Mouse (Mus musculus) layer of hippocampus, postnatal 25 days (tissue): ENCODE data around the gene H2-D1. TPM values are rescaled to one million over a fixed set of nuclear protein-coding genes. Genes with fewer than 3 reads are reported as not detected.

ENCODE experiments used
- DNase-seq, 2 experiments: peaks; one replicate each; pipeline ENCODE4 v3.0.0; 2022; ENCODE audit warnings: mixed read lengths in 2 of 2, low spot score in 1 of 2; ENCODE audit errors: extremely low spot score in 1 of 2
- total RNA-seq, 2 experiments: library from RNA; stranded (reverse); gene quantifications; 2 replicates each; pipeline ENCODE4 v1.2.3; 2021

H2-D1 gene
- total RNA-seq, 2 experiments from 2014 or later = 14.6 to 15.9 TPM

DNA sequence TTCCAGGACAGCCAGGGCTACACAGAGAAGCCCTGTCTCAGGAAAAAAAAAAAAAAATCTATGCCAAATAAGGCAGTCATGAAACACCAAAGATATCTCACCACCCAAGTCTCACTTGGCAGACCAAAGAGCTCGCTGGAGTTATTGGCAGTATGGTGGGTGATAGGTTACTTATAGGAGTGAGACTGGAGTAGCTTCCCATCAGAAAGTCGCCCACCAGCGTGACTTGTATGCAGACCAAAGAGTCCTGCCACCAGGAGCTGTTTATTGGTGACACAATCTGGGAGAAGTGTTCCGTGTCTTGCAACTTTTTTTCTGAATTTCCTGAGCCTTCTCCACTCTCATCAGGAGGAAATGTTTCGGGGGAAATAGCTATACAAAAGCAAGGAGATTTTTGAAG lies 22.8 kb upstream of the H2-D1 start:
- DNase-seq = no peak

DNA sequence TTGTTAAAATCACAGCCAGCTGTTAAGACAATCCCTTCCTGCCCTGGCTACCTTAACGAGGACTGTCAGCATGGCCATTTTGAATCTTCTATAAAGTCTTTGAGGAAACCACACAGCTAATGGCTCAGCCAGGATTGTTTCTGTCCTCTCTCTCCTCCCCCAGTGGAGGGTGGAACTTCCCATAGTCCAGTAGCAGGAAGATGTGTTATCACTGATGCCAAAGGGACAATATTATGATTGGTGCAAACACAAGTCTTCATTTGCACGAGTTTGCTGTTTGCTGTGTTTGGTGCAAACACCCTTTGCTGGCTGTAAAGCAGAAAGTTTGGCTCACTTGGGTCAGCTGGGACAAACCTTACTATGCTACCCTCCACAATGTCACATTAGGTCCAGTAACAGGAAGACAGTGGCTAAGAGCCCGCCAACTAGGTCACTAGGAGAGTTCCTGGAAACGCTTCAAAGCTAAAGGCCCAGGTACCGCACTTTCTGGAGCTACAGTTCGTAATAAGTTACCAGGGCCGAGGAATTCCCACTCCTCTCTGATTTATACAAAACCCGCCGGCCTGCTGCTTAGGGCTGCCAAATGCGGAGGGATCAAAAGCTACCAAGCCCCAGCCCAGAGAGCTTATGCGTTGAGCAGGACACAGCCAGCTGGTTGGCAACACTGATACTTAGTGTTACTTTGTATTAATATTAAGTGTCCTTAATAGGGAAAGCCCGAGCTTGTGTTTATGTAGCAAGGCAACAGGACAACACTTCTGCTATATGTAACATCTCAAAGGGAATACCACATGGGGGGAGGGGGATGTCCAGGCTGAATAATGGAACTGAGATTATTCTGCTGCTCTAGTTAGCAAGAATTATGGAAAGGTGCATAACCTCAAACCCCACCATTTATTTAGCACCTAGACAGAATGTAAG lies 21.9 kb upstream of the H2-D1 start:
- DNase-seq = no peak

DNA sequence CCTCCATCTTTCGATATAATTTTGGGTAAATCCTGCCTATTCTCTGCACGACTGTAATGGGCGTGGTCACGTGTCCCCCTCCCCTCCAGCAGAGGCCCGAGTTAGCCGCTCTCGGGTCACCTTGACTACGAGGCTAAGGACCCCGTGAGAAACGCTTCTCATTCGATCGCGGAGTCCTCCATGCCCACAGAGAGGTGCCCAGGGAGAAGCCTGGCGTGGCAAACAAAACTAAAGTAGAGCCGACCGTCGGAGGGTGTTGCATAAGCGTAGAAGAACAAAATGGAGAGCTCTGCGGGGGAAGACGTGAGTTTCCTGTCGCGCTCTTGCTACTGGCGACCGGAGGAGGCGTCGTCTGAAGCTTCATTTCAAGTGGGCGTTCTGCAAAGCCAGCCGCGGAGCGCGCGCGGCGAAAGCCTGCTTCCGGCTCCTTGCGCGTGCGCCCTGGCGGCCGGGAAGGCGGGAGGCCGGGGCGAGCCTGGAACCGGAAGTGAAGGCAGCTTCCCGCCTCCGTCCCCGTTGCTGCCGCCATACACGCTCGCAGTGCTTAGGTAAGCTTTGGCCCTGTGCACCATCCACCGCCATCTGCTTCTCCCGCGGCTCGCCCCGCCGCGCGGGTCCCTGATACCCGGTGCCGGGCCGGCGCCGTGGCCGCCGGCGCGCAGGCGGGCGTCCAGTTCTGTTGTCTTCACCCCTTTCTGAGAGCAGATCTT lies 21.1 kb upstream of the H2-D1 start, which contains the start of gene Ddx39b:
Ddx39b (plus strand) TSS at position 442 of the 710 bp plus-strand sequence.
- DNase-seq = peak; percentile 87 to 96

- DNase-seq = peak in 1 of 2 experiments; percentile 45
These were observed 20.3 kb upstream of the H2-D1 start for GRCm38 (mm10) chr17:35242015-35242941.

GRCm38 (mm10) chr17:35243086-35243485 lies 19.4 kb upstream of the H2-D1 start:
- no peak for DNase-seq

- no peak for DNase-seq
These were observed 17.5 kb upstream of the H2-D1 start for GRCm38 (mm10) chr17:35244999-35245398.

DNA sequence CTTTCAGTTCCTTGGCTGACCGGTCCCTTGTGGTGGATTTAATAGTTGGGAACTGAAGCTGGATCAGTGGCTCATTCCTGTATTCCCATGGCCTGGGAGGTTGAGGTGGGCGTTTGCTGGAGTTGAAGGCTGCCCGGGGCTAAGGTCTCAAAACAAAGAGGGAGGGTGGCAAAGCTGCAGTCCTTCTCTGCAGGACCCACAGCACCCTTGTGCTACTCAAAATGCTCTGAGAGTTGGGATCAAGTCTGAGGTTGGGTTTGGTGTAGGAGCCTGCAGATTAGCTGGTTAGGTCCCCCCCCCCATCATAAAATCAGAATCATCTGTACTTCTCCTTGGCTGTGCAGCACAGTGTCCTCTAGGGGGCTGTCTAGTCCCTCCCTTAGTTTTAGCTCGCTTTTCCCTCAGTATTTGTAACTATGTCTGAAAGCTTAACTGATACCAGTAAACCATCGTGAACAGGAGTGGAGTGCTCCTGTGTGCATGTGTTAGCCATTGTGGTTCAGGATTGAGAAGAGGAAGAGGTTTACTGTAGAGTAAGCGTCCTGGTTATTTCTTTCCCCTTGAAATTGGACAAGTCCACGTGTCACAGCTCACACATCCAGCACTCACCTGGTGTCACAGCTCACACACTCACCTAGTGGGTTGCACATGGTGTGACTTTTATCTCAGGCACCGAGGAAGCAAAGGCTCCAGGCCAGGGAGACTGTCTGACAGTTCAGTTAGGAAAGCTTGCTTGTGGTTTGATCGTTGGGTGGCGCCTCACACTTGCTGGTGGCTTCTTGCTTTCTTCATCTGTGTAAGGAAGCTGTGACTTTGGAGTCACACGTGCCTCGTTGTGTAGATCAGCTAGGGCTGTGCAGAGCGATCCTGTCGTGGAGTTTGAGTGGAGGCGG lies 16.6 kb upstream of the H2-D1 start:
- DNase-seq = no peak

- DNase-seq = no peak
These were observed 15.4 kb upstream of the H2-D1 start for GRCm38 (mm10) chr17:35247144-35247543.

GRCm38 (mm10) chr17:35248986-35249385 lies 13.5 kb upstream of the H2-D1 start:
- DNase-seq = no peak

DNA sequence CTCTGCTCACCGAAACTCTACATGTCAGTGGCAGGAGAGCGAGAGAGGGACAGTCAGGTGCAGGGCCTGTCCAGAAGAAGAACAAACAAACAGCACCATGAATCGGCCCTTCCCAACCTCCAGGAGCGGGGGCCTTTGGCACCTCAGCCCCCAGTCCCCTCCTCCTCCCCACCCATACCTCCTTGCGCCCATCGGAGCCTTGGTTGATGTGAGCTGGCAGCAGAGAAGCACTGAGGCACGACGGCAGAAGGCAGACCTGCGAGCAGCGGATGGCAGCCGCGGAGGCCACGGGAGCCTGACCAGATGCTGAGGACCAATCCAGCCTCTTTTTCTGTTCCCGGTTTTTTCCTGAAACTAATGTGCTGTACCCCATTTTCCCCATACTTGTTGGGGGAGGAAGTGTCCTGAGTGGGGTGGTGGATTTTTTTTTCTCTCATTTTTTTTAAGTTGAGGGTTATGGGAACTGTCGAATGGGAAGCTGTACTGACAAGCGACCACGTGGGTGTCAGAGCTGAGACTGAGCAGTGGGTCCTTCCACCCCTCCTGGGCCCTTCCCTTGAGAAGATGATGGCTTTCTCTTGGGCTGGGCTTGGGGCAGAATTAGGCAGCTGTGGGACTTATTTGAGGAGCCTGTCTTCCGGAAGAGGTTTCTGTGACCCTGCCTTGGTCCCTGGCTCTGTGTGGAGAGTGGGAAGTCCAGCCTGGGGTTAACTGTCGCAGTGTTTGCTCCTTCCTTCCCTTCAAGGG lies 12.9 kb upstream of the H2-D1 start:
- no peak for DNase-seq

GRCm38 (mm10) chr17:35250348-35251120 lies 12.0 kb upstream of the H2-D1 start:
- no peak for DNase-seq

- no peak for DNase-seq
These were observed 11.3 kb upstream of the H2-D1 start for GRCm38 (mm10) chr17:35251162-35251719.

DNA sequence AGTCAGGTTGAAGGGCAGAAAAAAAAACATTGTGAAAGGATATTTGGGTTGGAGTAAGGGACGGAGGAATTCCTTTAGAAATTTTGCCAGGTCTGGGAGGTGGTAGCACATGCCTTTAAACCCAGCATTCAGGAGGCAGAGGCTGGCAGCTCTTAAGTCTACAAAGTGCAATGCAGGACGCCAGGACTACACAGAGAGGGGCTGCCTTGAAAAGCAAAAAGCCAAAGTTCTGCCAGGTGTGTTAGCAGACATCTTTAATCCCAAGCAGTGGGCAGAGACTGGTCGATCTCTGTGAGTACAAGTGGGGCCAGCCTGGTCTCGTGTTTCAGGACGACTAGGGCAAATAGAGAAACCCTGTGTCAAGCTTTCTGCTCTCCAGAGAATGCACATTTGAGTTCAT lies 10.5 kb upstream of the H2-D1 start:
- DNase-seq = no peak

DNA sequence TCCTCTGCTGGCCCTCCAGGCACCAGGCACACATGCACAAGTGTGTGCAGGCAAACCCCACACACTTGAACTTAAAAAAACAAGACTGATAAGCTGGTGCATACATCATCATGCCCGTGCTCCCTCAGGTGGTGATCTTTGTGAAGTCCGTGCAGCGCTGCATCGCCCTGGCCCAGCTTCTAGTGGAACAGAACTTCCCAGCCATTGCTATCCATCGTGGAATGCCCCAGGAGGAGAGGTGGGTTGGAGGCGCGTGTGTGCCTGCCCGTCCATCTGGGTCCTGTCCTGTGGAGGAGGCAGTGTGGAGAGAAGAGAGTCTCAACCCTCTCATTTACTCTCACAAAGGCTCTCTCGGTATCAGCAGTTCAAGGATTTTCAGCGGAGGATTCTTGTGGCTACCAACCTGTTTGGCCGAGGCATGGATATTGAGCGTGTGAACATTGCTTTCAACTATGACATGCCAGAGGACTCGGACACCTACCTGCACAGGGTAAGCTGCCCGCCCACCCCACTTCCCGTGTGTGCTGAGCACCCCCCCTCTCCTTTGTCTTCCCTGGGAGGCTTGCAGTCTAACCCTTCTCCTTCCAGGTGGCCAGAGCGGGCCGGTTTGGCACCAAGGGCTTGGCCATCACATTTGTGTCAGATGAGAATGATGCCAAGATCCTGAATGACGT lies 9.8 kb upstream of the H2-D1 start:
- no peak for DNase-seq

DNA sequence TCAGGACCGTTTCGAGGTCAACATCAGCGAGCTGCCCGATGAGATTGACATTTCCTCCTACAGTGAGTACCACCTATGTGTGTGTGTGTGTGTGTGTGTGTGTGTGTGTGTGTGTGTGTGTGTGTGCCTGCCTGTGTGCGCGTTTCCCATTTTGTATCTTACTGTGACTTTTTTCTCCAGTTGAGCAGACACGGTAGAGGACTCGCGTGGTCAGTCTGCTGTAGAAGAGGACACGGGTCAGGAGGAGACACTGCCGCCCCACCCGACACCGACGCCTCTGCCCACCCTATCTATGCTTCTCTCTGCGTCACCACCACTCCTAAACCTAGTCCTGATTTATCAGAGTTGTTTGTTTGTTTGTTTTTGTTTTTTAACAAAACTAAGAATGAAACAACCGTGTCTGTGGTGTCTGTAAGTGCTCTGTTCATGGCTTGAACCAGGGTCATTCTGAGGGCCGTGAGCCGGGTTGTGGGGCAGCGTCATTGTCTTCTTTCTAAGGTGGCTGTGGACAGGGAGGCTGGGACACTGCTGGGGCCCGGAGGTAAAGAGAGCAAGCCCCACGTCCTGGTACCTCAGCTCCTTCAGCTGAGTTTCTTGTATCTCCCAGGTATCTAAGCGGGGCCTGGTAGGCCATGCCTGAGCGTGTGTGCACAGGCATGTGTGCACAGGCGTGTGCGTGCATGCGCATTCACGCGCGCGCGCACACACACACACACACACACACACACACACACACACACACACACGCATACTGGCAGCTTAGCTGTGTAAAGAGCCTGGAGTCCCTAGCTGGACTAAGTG lies 9.0 kb upstream of the H2-D1 start:
- no peak for DNase-seq
